Mouse (Mus musculus) frontal cortex, postnatal 36 days (tissue): ENCODE data around the gene Rln1.

Source experiments
- DNase-seq, 2 experiments: peaks; one replicate each; pipeline ENCODE4 v3.0.0; 2022; ENCODE audit warnings: low spot score in 2 of 2

Gene Rln1

GRCm38 (mm10) chr19:29334068-29334745, at the start of gene Rln1:
Gene Rln1 (minus strand): TSS chr19:29334670.
- DNase-seq, result peak; percentile 17 to 21

GRCm38 (mm10) chr19:29383368-29383767, 48.9 kb upstream of the Rln1 start:
- DNase-seq, result no peak

- no peak for DNase-seq
Observed at GRCm38 (mm10) chr19:29379839-29380603, 45.6 kb upstream of the Rln1 start.

GRCm38 (mm10) chr19:29376382-29376781, 41.9 kb upstream of the Rln1 start:
- no peak for DNase-seq

GRCm38 (mm10) chr19:29374947-29375346, 40.5 kb upstream of the Rln1 start:
- no peak for DNase-seq

GRCm38 (mm10) chr19:29373438-29373837, 39.0 kb upstream of the Rln1 start:
- DNase-seq, result no peak

GRCm38 (mm10) chr19:29372621-29373020, 38.2 kb upstream of the Rln1 start:
- DNase-seq, result no peak

- DNase-seq, result peak in 1 of 2 experiments; percentile 56
Observed at GRCm38 (mm10) chr19:29372138-29372537, 37.7 kb upstream of the Rln1 start.

- no peak for DNase-seq
Observed at GRCm38 (mm10) chr19:29371284-29372081, 37.0 kb upstream of the Rln1 start.

- no peak for DNase-seq
Observed at GRCm38 (mm10) chr19:29370545-29371283, 36.2 kb upstream of the Rln1 start.

- no peak for DNase-seq
Observed at GRCm38 (mm10) chr19:29370112-29370511, 35.6 kb upstream of the Rln1 start.

GRCm38 (mm10) chr19:29368671-29369309, 34.3 kb upstream of the Rln1 start:
- DNase-seq, result no peak

GRCm38 (mm10) chr19:29368041-29368440, 33.6 kb upstream of the Rln1 start:
- DNase-seq, result no peak

GRCm38 (mm10) chr19:29366969-29367622, 32.6 kb upstream of the Rln1 start, which contains the start of the genes Plgrkt and Cd274:
Gene Plgrkt (minus strand): TSS chr19:29367390.
Gene Cd274 (plus strand): TSS chr19:29367455.
- peak; percentile 34 to 53 for DNase-seq

GRCm38 (mm10) chr19:29366226-29366968, 31.9 kb upstream of the Rln1 start:
- no peak for DNase-seq

- no peak for DNase-seq
Observed at GRCm38 (mm10) chr19:29365105-29365504, 30.6 kb upstream of the Rln1 start.

- DNase-seq, result no peak
Observed at GRCm38 (mm10) chr19:29364076-29364475, 29.6 kb upstream of the Rln1 start.

GRCm38 (mm10) chr19:29363557-29363956, 29.1 kb upstream of the Rln1 start:
- DNase-seq, result no peak

- no peak for DNase-seq
Observed at GRCm38 (mm10) chr19:29362173-29362930, 27.9 kb upstream of the Rln1 start.
